Mouse (Mus musculus) layer of hippocampus, adult 18-20 months (tissue): ENCODE results near the gene Cxadr. TPM values are rescaled to one million over a fixed set of nuclear protein-coding genes. Genes with fewer than 3 reads are reported as not detected.
A peak's percentile ranks its signal among the peaks of the same experiment; 100 is the strongest.
"Not testable (repeated sequence)": the region's sequence is repeated elsewhere in the genome, so short reads cannot be mapped to it uniquely, and the experiment has no call there.

ENCODE experiments used
- DNase-seq, 2 experiments: peaks; one replicate each; pipeline ENCODE4 v3.0.0; 2022; ENCODE audit warnings: low spot score in 2 of 2
- total RNA-seq, 2 experiments: library from RNA; stranded (reverse); gene quantifications; 2 replicates each; pipeline ENCODE4 v1.2.3; 2021

Cxadr gene
- total RNA-seq, 2 experiments from 2014 or later, result 11.2 to 12.8 TPM

GRCm38 (mm10) chr16:78361466-78361865, 60.2 kb downstream of the Cxadr start:
- no peak for DNase-seq

GRCm38 (mm10) chr16:78364554-78364953, 63.3 kb downstream of the Cxadr start:
- DNase-seq, result not testable (repeated sequence)

GRCm38 (mm10) chr16:78371491-78372046, 70.3 kb downstream of the Cxadr start:
- DNase-seq, result no peak

GRCm38 (mm10) chr16:78372786-78373185, 71.5 kb downstream of the Cxadr start:
- DNase-seq, result no peak

- DNase-seq, result no peak
These were observed 72.5 kb downstream of the Cxadr start for GRCm38 (mm10) chr16:78373743-78374142.

- DNase-seq, result peak in 1 of 2 experiments; percentile 28
These were observed 73.9 kb downstream of the Cxadr start for GRCm38 (mm10) chr16:78375222-78375621.

GRCm38 (mm10) chr16:78375821-78376691, 74.8 kb downstream of the Cxadr start:
- DNase-seq, result peak in 1 of 2 experiments; percentile 37

GRCm38 (mm10) chr16:78376745-78377570, 75.7 kb downstream of the Cxadr start, which contains the start of gene Btg3:
Gene Btg3 (minus strand): TSS chr16:78377192.
- DNase-seq, result peak; percentile 68 to 82

GRCm38 (mm10) chr16:78378493-78378892, 77.2 kb downstream of the Cxadr start:
- no peak for DNase-seq

GRCm38 (mm10) chr16:78389122-78389521, 87.8 kb downstream of the Cxadr start:
- DNase-seq, result no peak

GRCm38 (mm10) chr16:78389986-78390385, 88.7 kb downstream of the Cxadr start:
- no peak for DNase-seq

GRCm38 (mm10) chr16:78391354-78391753, 90.1 kb downstream of the Cxadr start:
- DNase-seq, result no peak

- no peak for DNase-seq
These were observed 97.4 kb downstream of the Cxadr start for GRCm38 (mm10) chr16:78398734-78399133.

- no peak for DNase-seq
These were observed 98.1 kb downstream of the Cxadr start for GRCm38 (mm10) chr16:78399423-78399822.

GRCm38 (mm10) chr16:78402316-78402715, 101.0 kb downstream of the Cxadr start:
- no peak for DNase-seq

- no peak for DNase-seq
These were observed 105.4 kb downstream of the Cxadr start for GRCm38 (mm10) chr16:78406657-78407056.

GRCm38 (mm10) chr16:78407855-78408254, 106.6 kb downstream of the Cxadr start:
- no peak for DNase-seq
